Mouse (Mus musculus): Measurements from ENCODE around the gene Wdr81. TPM values are rescaled to one million over a fixed set of nuclear protein-coding genes. Genes with fewer than 3 reads are reported as not detected.

Wdr81 gene
- total RNA-seq, 4 experiments from 2014 or later, result 20.2 to 22.5 (median 22.0) TPM

DNA sequence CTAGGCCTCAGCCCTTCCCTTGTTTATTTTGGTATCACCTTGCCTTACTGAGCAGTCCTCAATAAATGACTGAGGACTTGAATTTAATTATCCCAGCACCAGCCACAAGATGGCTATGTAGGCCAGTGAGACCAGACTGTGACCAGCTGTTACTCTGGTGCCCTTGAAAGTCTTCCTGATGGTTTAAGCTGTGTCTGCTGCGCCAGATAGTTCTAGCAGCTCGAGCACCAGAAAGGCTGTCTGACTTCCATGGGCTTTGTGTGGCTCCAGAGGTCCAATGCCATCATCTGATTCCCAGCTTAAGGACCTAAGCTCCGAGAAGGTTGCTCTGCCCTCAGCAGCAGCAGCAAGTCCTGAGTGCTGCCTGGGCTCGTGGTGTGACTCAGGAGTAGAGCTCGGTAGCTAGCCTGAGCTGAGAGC lies 52.2 kb downstream of the Wdr81 start:
- DNase-seq (ENCODE audit: low spot score in 2 of 2), result peak in 1 of 2 experiments; percentile 39

DNA sequence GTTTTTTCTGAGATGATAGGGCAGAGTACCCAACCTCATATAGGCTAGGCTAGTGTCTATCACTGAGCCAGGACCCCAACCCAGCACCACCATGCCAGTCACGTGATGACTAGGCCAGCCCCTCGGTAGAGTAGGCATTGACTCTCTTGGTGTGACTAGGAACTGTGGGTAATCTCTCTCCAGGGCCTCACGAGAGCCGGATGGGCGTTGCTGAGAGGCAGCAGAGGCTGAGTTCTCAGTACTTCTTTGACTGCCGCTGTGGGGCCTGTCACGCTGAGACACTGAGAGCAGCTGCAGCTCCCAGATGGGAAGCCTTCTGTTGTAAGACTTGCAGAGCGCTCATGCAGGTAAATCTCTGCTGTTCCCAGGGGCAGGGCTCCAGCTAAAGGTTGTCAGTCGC lies 54.4 kb downstream of the Wdr81 start:
- DNase-seq (ENCODE audit: low spot score in 2 of 2), result peak in 1 of 2 experiments; percentile 38

DNA sequence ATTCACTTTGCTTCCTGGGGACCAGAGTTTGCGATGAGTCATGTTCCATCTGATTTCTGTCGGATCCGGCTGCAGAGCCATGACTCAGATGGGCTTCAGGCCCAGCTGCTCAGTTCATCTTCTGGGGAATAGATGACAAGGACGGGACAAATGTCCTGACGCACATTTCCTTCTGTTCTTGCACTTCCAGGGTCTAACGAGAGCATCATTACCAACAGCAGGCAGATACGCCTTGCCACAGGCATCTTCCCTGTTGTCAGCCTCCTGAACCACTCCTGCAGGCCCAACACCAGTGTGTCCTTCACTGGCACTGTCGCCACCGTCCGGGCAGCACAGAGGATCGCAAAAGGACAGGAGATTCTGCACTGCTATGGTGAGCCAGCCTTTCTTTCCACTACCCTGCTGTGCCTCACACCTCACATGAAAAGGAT lies 55.1 kb downstream of the Wdr81 start:
- DNase-seq (ENCODE audit: low spot score in 2 of 2), result peak; percentile 26 to 67

DNA sequence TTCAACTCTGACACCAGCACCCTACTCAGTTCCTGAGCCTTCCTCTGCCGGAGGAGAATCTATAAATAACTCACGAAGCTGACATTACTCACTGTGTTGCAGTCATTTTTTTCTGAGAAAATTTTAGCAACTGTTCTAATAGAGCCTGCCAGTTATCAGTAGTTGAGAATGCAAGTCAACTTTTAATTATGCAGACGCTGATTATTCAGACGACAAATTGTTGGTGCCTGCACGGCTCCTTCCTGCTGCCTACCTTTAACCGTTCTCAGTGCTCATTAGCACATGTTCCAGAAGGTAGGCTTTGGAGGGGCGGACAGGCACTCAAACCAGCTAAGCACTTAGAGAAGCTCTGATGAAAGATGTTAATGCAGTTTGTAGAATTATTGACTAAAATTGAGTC lies 57.1 kb downstream of the Wdr81 start:
- DNase-seq (ENCODE audit: low spot score in 2 of 2), result no peak

DNA sequence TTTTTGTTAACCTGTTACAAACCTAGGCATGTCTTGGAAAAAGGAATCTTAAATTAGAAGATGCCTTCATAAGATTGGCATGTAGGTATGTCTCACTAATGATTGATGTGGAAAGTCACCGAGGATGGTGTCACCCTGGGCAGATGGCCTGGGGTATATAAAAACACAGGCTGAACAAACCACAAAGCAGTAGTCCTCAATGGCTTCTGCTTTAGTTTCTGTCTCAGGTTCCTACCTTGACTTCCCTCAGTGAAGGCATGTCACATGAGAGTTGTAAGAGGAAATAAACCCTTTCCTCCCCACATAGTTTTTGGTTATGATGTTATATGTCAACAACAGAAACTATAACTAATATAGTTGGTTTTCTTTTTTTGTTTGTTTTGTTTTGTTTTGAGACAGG lies 58.9 kb downstream of the Wdr81 start:
- DNase-seq (ENCODE audit: low spot score in 2 of 2), result no peak

Small RNAs within 50 kb of the gene (microRNA-seq; reads per million reads assigned to microRNA genes)
- gene Mir22, result 2,741 to 3,096 reads per million in 2 experiments

Other genes starting within 250 kb of the Wdr81 start
- gene Rpa1, start 106.4 kb downstream of the Wdr81 start, total RNA-seq (2022), result 10 to 100 TPM; 47.5 to 51.4 (median 50.2) TPM
- 10 to 100 TPM; 13.9 to 22.5 (median 18.1) TPM for gene Smyd4, start 106.3 kb downstream of the Wdr81 start, total RNA-seq (2022)
- gene Serpinf1, start 32.0 kb downstream of the Wdr81 start, total RNA-seq (2022), result 10 to 100 TPM in 2 of 4 experiments, 1 to 10 TPM in 2; 8.5 to 17.8 (median 11.3) TPM
- under 1 TPM in 3 of 4 experiments, not detected in 1; 0.27 to 0.84 (median 0.43) TPM for gene Serpinf2, start 15.1 kb downstream of the Wdr81 start, total RNA-seq (2022)
- gene Tlcd2, start 7.0 kb upstream of the Wdr81 start, total RNA-seq (2022), result under 1 TPM; 0.62 to 0.99 (median 0.82) TPM
- 100 to 1,000 TPM; 138 to 159 (median 149) TPM for gene Prpf8, start 32.1 kb upstream of the Wdr81 start, total RNA-seq (2022)
- 1 to 10 TPM; 1.7 to 2.4 (median 2.1) TPM for gene Rilp, start 55.4 kb upstream of the Wdr81 start, total RNA-seq (2022)
- gene Scarf1, start 58.8 kb upstream of the Wdr81 start, total RNA-seq (2022), result 1 to 10 TPM; 1.6 to 1.9 (median 1.7) TPM
- 10 to 100 TPM; 45.5 to 58.2 (median 52.2) TPM for gene Slc43a2, start 77.0 kb upstream of the Wdr81 start, total RNA-seq (2022)
- 100 to 1,000 TPM; 300 to 319 (median 307) TPM for gene Pitpna, start 133.4 kb upstream of the Wdr81 start, total RNA-seq (2022)
- 10 to 100 TPM; 41.3 to 43.5 (median 42.5) TPM for gene Inpp5k, start 176.3 kb upstream of the Wdr81 start, total RNA-seq (2022)
- gene Myo1c, start 195.8 kb upstream of the Wdr81 start, total RNA-seq (2022), result 10 to 100 TPM; 18.2 to 27.0 (median 21.2) TPM
- gene Crk, start 224.5 kb upstream of the Wdr81 start, total RNA-seq (2022), result 100 to 1,000 TPM; 108 to 117 (median 112) TPM